Mouse (Mus musculus): ENCODE data around the gene Arhgap23.

- TF ChIP-seq POLR2A (IDR thresholded peaks at IDR 0.05; ENCODE audit: low read depth, low read length) = no peak
- TF ChIP-seq CTCF (IDR thresholded peaks at IDR 0.05; ENCODE audit: extremely low read depth, insufficient read length, insufficient replicate concordance, low read depth, low read length) = no peak
These were observed 85.6 kb downstream of the Arhgap23 start for GRCm38 (mm10) chr11:97500720-97501448.
